Comparison of ENCODE assay signal across 11 mouse cellular contexts in the genomic region with DNA sequence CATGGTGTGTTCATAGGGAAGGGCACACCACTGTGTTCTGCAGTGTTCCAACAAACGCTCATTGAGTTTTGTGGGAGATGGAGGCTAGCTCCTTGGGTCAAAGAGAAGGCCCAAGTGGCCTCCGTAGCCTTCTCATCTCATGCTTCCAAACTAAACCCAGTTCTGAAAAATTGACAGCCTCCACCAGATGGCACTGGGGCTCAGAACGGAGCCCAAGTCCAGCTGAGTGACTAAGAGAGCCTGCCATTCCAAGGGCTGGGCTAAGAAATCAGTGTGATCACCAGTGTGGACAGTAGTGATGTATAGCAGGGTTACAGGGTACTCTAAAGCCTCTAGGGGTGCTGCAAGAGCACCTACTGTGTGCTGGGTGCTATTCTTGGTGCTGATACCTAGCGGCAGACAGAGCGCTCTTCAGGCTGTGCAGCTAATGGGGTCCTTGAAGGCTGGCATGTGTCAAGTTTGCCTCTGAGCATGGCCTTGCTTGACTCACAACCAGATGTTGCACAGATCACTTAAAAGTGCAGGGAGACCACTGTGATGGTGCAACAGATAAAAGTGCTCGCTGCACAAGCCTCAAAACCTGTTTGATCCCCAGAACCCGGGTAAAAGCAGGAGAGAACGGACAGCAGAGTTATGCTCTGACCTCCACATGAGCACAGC. TPM values are rescaled to one million over a fixed set of nuclear protein-coding genes. Genes with fewer than 3 reads are reported as not detected.
A peak's percentile ranks its signal among the peaks of the same experiment; 100 is the strongest.
DNase-seq lines count a peak whose midpoint lies in the region; ATAC-seq and TF ChIP-seq lines count a peak whose summit lies in the region.
"Had no signal": no experiment of that assay in that cellular context is flagged by ENCODE, and none has a peak within 500 bp of the region (broad histone marks: within the 10 kb centered on the region; RNA-seq: fewer than 3 reads in every experiment).

No protein-coding gene starts in this region.

- no peak overlapping the region for H3K27ac ChIP-seq in hindbrain, embryonic 14.5 days
- no peak overlapping the region for H3K27ac ChIP-seq in hindbrain, embryonic 13.5 days
- H3K27ac ChIP-seq in testis, adult 2 months (ENCODE audit: control insufficient read depth, insufficient read depth, low read depth, low read length): no peak overlapping the region
- no peak overlapping the region for H3K27ac ChIP-seq in neural tube, embryonic 15.5 days (replicated peaks)
- H3K27ac ChIP-seq: hindbrain, embryonic 15.5 days had no signal

- no peaks in the 10 kb centered on the region for H3K9me3 ChIP-seq in hindbrain, embryonic 14.5 days (ENCODE audit: control insufficient read depth, low read length)
- H3K9me3 ChIP-seq in hindbrain, embryonic 13.5 days: no peaks in the 10 kb centered on the region
- no peaks in the 10 kb centered on the region for H3K9me3 ChIP-seq in neural tube, embryonic 15.5 days (replicated peaks)
- H3K9me3 ChIP-seq: hindbrain, embryonic 15.5 days had no signal

- H3K9ac ChIP-seq in hindbrain, embryonic 14.5 days: no peak overlapping the region
- no peak overlapping the region for H3K9ac ChIP-seq in hindbrain, embryonic 13.5 days
- no peak overlapping the region for H3K9ac ChIP-seq in neural tube, embryonic 15.5 days (replicated peaks)
- H3K9ac ChIP-seq: hindbrain, embryonic 15.5 days had no signal

- no peak for TF ChIP-seq POLR2A in testis, adult 2 months (IDR thresholded peaks at IDR 0.05; ENCODE audit: control insufficient read depth, low read depth, low read length)

- ATAC-seq in hindbrain, embryonic 14.5 days (ENCODE audit: low FRiP score): no peak
- no peak for ATAC-seq in hindbrain, embryonic 13.5 days (ENCODE audit: low FRiP score)
- ATAC-seq in neural tube, embryonic 15.5 days (ENCODE audit: low FRiP score): no peak
- ATAC-seq: Patski had no signal

- no peaks in the 10 kb centered on the region for H3K27me3 ChIP-seq in hindbrain, embryonic 14.5 days (ENCODE audit: control insufficient read depth, insufficient read depth, low read length)
- H3K27me3 ChIP-seq in hindbrain, embryonic 13.5 days: no peaks in the 10 kb centered on the region
- no peaks in the 10 kb centered on the region for H3K27me3 ChIP-seq in testis, adult 2 months (ENCODE audit: control insufficient read depth, insufficient read depth, low read length)
- H3K27me3 ChIP-seq in neural tube, embryonic 15.5 days (replicated peaks): no peaks in the 10 kb centered on the region
- H3K27me3 ChIP-seq: hindbrain, embryonic 15.5 days; Patski had no signal

- H3K4me3 ChIP-seq in hindbrain, embryonic 14.5 days (replicated peaks; ENCODE audit: low read length): no peak overlapping the region
- H3K4me3 ChIP-seq in hindbrain, embryonic 13.5 days: no peak overlapping the region
- no peak overlapping the region for H3K4me3 ChIP-seq in testis, adult 2 months (ENCODE audit: control insufficient read depth, low read depth, low read length)
- no peak overlapping the region for H3K4me3 ChIP-seq in neural tube, embryonic 15.5 days (replicated peaks)
- H3K4me3 ChIP-seq: hindbrain, embryonic 15.5 days had no signal

- peak; percentile 59 for DNase-seq in hindbrain, embryonic 14.5 days (ENCODE audit: low spot score)
- DNase-seq in testis, postnatal 14 days (ENCODE audit: low spot score): no peak
- DNase-seq in cerebellum, adult 9-10 months: peak; percentile 72
- DNase-seq in gastrocnemius, adult 8-10 months (ENCODE audit: low spot score in 2 of 2): no peak
- no peak for DNase-seq in heart, adult 11 months
- DNase-seq: thymus, adult 18-20 months had no signal

- H3K4me1 ChIP-seq in hindbrain, embryonic 14.5 days (replicated peaks; ENCODE audit: control insufficient read depth, insufficient read depth, low read length): peaks cover 8% of the 10 kb centered on the region
- H3K4me1 ChIP-seq in hindbrain, embryonic 13.5 days (replicated peaks): peaks cover 46% of the 10 kb centered on the region
- H3K4me1 ChIP-seq in testis, adult 2 months (ENCODE audit: control insufficient read depth, insufficient read depth, low read length): no peaks in the 10 kb centered on the region
- H3K4me1 ChIP-seq in neural tube, embryonic 15.5 days: peaks cover 25% of the 10 kb centered on the region

- 82% methylated on average over 8 of the region's 8 CpGs for WGBS in hindbrain, embryonic 14.5 days
- 85% methylated on average over 8 of the region's 8 CpGs for WGBS in hindbrain, embryonic 13.5 days
- 85% methylated on average over 8 of the region's 8 CpGs for WGBS in neural tube, embryonic 15.5 days

- 0 out of 2 replicates have a peak, but pooled peaks cover 3% of the 10 kb centered on the region for H3K36me3 ChIP-seq in hindbrain, embryonic 14.5 days (replicated peaks; ENCODE audit: control insufficient read depth, insufficient read depth)
- peaks cover 20% of the 10 kb centered on the region for H3K36me3 ChIP-seq in hindbrain, embryonic 13.5 days
- no peaks in the 10 kb centered on the region for H3K36me3 ChIP-seq in testis, adult 2 months (ENCODE audit: control insufficient read depth, insufficient read depth, low read length)
- H3K36me3 ChIP-seq in neural tube, embryonic 15.5 days: no peaks in the 10 kb centered on the region; the same call in 1 of the 2 replicates
- H3K36me3 ChIP-seq: hindbrain, embryonic 15.5 days had no signal

- peak; percentile 23; the same call in 1 of the 2 replicates for TF ChIP-seq CTCF in testis, adult 2 months (IDR thresholded peaks at IDR 0.05; ENCODE audit: control insufficient read depth, insufficient read depth, insufficient replicate concordance, low read depth, low read length)

- no peak overlapping the region for H3K4me2 ChIP-seq in hindbrain, embryonic 14.5 days (replicated peaks)
- H3K4me2 ChIP-seq in hindbrain, embryonic 13.5 days: no peak overlapping the region
- no peak overlapping the region for H3K4me2 ChIP-seq in neural tube, embryonic 15.5 days
- H3K4me2 ChIP-seq: hindbrain, embryonic 15.5 days had no signal

RNA-seq across cellular contexts. Expression of gene Gpc1, which starts 8.9 kb away (rescaled TPM):
- 64.0 and 66.1 TPM in 2 replicates for polyA plus RNA-seq in hindbrain, embryonic 14.5 days (2014; fragmentation: Nextera tagmentation; extraction: Ambion mirVana)
- 56.2 and 57.1 TPM in 2 replicates for polyA plus RNA-seq in hindbrain, embryonic 13.5 days (2015; fragmentation: Nextera tagmentation; extraction: Ambion mirVana)
- polyA plus RNA-seq in testis, adult 2 months (2012; rRNA removed): 1.9 and 2.8 TPM in 2 replicates
- polyA plus RNA-seq in neural tube, embryonic 15.5 days (2015; fragmentation: Nextera tagmentation; extraction: Ambion mirVana): 63.1 and 64.6 TPM in 2 replicates
- total RNA-seq in gastrocnemius, adult 8-10 months (2022): 100 to 1,000 TPM; 213 to 262 (median 240) TPM

Comparison
In these comparisons a context has a peak if more than half of its experiments do, and no peak if none do; other contexts are left out.
1. DNase-seq: peak in hindbrain, embryonic 14.5 days (single experiment) and cerebellum, adult 9-10 months (single experiment); none in testis, postnatal 14 days (single experiment), gastrocnemius, adult 8-10 months (0 of 2) and heart, adult 11 months (single experiment).
2. RNA of gene Gpc1, which starts 8.9 kb away (polyA plus RNA-seq): 64.0 to 66.1 TPM in hindbrain, embryonic 14.5 days, 63.1 to 64.6 TPM in neural tube, embryonic 15.5 days and 56.2 to 57.1 TPM in hindbrain, embryonic 13.5 days; 1.9 to 2.8 TPM in testis, adult 2 months; every median in the first group is over 10 times any median in the second.